Mouse (Mus musculus): ENCODE data around the gene Ankrd33b.

- no peak for TF ChIP-seq GATA1 (IDR thresholded peaks at IDR 0.05; ENCODE audit: borderline replicate concordance, low read length)
- no peak for TF ChIP-seq FLI1 (IDR thresholded peaks at IDR 0.05; ENCODE audit: low read length)
Measured at GRCm38 (mm10) chr15:31375212-31375611, 7.7 kb upstream of the Ankrd33b start.
